Mouse (Mus musculus) brown adipose tissue, adult 24 weeks (tissue): ENCODE results near the gene Flcn. TPM values are rescaled to one million over a fixed set of nuclear protein-coding genes. Genes with fewer than 3 reads are reported as not detected.

ENCODE experiments used
- H3K27ac ChIP-seq: fragments of 200-500 bp; replicated peaks from 2 replicates; pipeline ENCODE4 v1.5.1; 2012; ENCODE audit warnings: low read depth, mild to moderate bottlenecking, low read length
- H3K4me1 ChIP-seq: fragments of 200-500 bp; 2 replicates; pipeline ENCODE4 v1.6.1; 2012; ENCODE audit warnings: low read length, mixed read lengths; ENCODE audit not compliant: control insufficient read depth, insufficient read depth, insufficient read length
- H3K4me3 ChIP-seq: fragments of 200-500 bp; 2 replicates; pipeline ENCODE4 v1.5.1; 2012; ENCODE audit warnings: low read depth, mild to moderate bottlenecking, low read length, moderate library complexity; ENCODE audit not compliant: insufficient read depth
- polyA plus RNA-seq: library from polyadenylated mRNA; stranded (reverse); fragments of >200 nt; gene quantifications from 2 replicates; pipeline ENCODE4 v1.2.4, GENCODE M21; 2012; ENCODE audit not compliant: missing spikeins, insufficient read depth, insufficient read length

Flcn gene
- polyA plus RNA-seq, 1 experiment = 17.9 TPM

GRCm38 (mm10) chr11:59786444-59787198 lies 23.2 kb downstream of the Flcn start:
- H3K27ac ChIP-seq = no peak overlapping the region
- peak overlapping the region; percentile 59 for H3K4me3 ChIP-seq
- no peaks in the 10 kb centered on the region; the same call in 1 of the 2 replicates for H3K4me1 ChIP-seq

- no peak overlapping the region for H3K4me3 ChIP-seq
- no peaks in the 10 kb centered on the region; the same call in 1 of the 2 replicates for H3K4me1 ChIP-seq
- no peak overlapping the region for H3K27ac ChIP-seq
These were observed 26.2 kb downstream of the Flcn start for GRCm38 (mm10) chr11:59783591-59783990.

GRCm38 (mm10) chr11:59782091-59782590 lies 27.7 kb downstream of the Flcn start:
- no peaks in the 10 kb centered on the region for H3K4me1 ChIP-seq
- H3K27ac ChIP-seq = no peak overlapping the region
- H3K4me3 ChIP-seq = no peak overlapping the region

- Histone ChIP-seq H3K4me1 (no peaks in the 10 kb centered on the region), H3K27ac (no peak overlapping the region), H3K4me3 (no peak overlapping the region)
These were observed 29.6 kb downstream of the Flcn start for GRCm38 (mm10) chr11:59780241-59780640.

- H3K4me1 ChIP-seq = no peaks in the 10 kb centered on the region
- no peak overlapping the region for H3K27ac ChIP-seq
- H3K4me3 ChIP-seq = no peak overlapping the region
These were observed 30.4 kb downstream of the Flcn start for GRCm38 (mm10) chr11:59779406-59779805.

- Histone ChIP-seq H3K4me3 (no peak overlapping the region), H3K27ac (no peak overlapping the region), H3K4me1 (no peaks in the 10 kb centered on the region)
These were observed 31.0 kb downstream of the Flcn start for GRCm38 (mm10) chr11:59778874-59779223.

GRCm38 (mm10) chr11:59778181-59778873 lies 31.5 kb downstream of the Flcn start:
- no peak overlapping the region for H3K4me3 ChIP-seq
- H3K27ac ChIP-seq = no peak overlapping the region
- no peaks in the 10 kb centered on the region for H3K4me1 ChIP-seq

- no peak overlapping the region for H3K4me3 ChIP-seq
These were observed 32.6 kb downstream of the Flcn start for GRCm38 (mm10) chr11:59777259-59777658.

GRCm38 (mm10) chr11:59775435-59776148 lies 34.2 kb downstream of the Flcn start:
- H3K4me1 ChIP-seq = no peaks in the 10 kb centered on the region
- no peak overlapping the region for H3K27ac ChIP-seq
- no peak overlapping the region for H3K4me3 ChIP-seq

More at GRCm38 (mm10) chr11:59777259-59777658, 32.6 kb downstream of the Flcn start:
- H3K27ac ChIP-seq = no peak overlapping the region
- no peaks in the 10 kb centered on the region for H3K4me1 ChIP-seq

- Histone ChIP-seq H3K4me1 (no peaks in the 10 kb centered on the region), H3K27ac (no peak overlapping the region), H3K4me3 (no peak overlapping the region)
These were observed 35.3 kb downstream of the Flcn start for GRCm38 (mm10) chr11:59774522-59774921.

- H3K27ac ChIP-seq = no peak overlapping the region
- H3K4me3 ChIP-seq = no peak overlapping the region
- H3K4me1 ChIP-seq = no peaks in the 10 kb centered on the region
These were observed 36.9 kb downstream of the Flcn start for GRCm38 (mm10) chr11:59772902-59773301.

GRCm38 (mm10) chr11:59772291-59772690 lies 37.5 kb downstream of the Flcn start:
- Histone ChIP-seq H3K27ac (no peak overlapping the region), H3K4me3 (no peak overlapping the region), H3K4me1 (no peaks in the 10 kb centered on the region)

GRCm38 (mm10) chr11:59770753-59771152 lies 39.1 kb downstream of the Flcn start:
- no peak overlapping the region for H3K4me3 ChIP-seq
- H3K27ac ChIP-seq = no peak overlapping the region
- H3K4me1 ChIP-seq = no peaks in the 10 kb centered on the region

- no peaks in the 10 kb centered on the region for H3K4me1 ChIP-seq
- H3K27ac ChIP-seq = no peak overlapping the region
- no peak overlapping the region for H3K4me3 ChIP-seq
These were observed 40.1 kb downstream of the Flcn start for GRCm38 (mm10) chr11:59769738-59770137.

- Histone ChIP-seq H3K4me1 (no peaks in the 10 kb centered on the region), H3K4me3 (no peak overlapping the region), H3K27ac (no peak overlapping the region)
These were observed 40.5 kb downstream of the Flcn start for GRCm38 (mm10) chr11:59769307-59769706.
